Mouse (Mus musculus) ES-Bruce4 (cell line): ENCODE results near the gene Il12rb1. TPM values are rescaled to one million over a fixed set of nuclear protein-coding genes. Genes with fewer than 3 reads are reported as not detected.

Source experiments
- H3K27ac ChIP-seq: 2 replicates; pipeline ENCODE4 v1.5.1; 2012; ENCODE audit warnings: low read length, inconsistent platforms; ENCODE audit not compliant: insufficient read depth
- H3K27me3 ChIP-seq: 2 replicates; pipeline ENCODE4 v1.6.1; 2012; ENCODE audit warnings: mild to moderate bottlenecking, low read length, inconsistent platforms; ENCODE audit not compliant: control insufficient read depth, poor library complexity, insufficient read depth, severe bottlenecking
- H3K36me3 ChIP-seq: 2 replicates; pipeline ENCODE4 v1.6.1; 2012; ENCODE audit warnings: inconsistent platforms, mild to moderate bottlenecking, low read length, moderate library complexity; ENCODE audit not compliant: control insufficient read depth, poor library complexity, insufficient read depth, severe bottlenecking
- H3K4me1 ChIP-seq: one replicate; pipeline ENCODE4 v1.8.1; 2011; ENCODE audit warnings: low read length; ENCODE audit not compliant: control insufficient read depth, insufficient read depth
- H3K4me3 ChIP-seq: 2 replicates; pipeline ENCODE4 v1.5.1; 2011; ENCODE audit warnings: low read depth, mild to moderate bottlenecking, low read length
- H3K9ac ChIP-seq: 2 replicates; pipeline ENCODE4 v1.6.1; 2012; ENCODE audit warnings: low read depth, mild to moderate bottlenecking, inconsistent platforms; ENCODE audit not compliant: poor library complexity, severe bottlenecking
- H3K9me3 ChIP-seq: replicated peaks from 2 replicates; pipeline ENCODE4 v1.6.1; 2012; ENCODE audit warnings: mild to moderate bottlenecking, low read length, inconsistent platforms; ENCODE audit not compliant: control insufficient read depth, poor library complexity, insufficient read depth, severe bottlenecking
- CTCF ChIP-seq: IDR thresholded peaks from one replicate; pipeline ENCODE4 v1.8.1; 2011; ENCODE audit warnings: low read depth, low read length
- EP300 ChIP-seq: IDR thresholded peaks from 2 replicates; pipeline ENCODE4 v1.6.1; 2011; ENCODE audit warnings: low read depth, low read length; ENCODE audit not compliant: insufficient read depth
- POLR2A ChIP-seq: IDR thresholded peaks from one replicate; pipeline ENCODE4 v1.8.1; 2011; ENCODE audit warnings: low read length; ENCODE audit not compliant: insufficient read depth
- polyA plus RNA-seq: library from polyadenylated mRNA; stranded (reverse); fragments of >200 nt; gene quantifications from 2 replicates; pipeline ENCODE4 v1.2.4, GENCODE M21; 2011; ENCODE audit warnings: low read depth; ENCODE audit not compliant: missing spikeins, insufficient read depth, insufficient read length

Il12rb1 gene
- polyA plus RNA-seq, 1 experiment = 2.0 TPM

- H3K27me3 ChIP-seq = no peaks in the 10 kb centered on the region
- H3K27ac ChIP-seq = no peak within 1 kb of the TSS
Observed at GRCm38 (mm10) chr8:70804481-70805206, 3.6 kb upstream of the Il12rb1 start, which contains the start of gene Mast3. Gene Mast3, minus strand, starts transcription at chr8:70805054.

DNA sequence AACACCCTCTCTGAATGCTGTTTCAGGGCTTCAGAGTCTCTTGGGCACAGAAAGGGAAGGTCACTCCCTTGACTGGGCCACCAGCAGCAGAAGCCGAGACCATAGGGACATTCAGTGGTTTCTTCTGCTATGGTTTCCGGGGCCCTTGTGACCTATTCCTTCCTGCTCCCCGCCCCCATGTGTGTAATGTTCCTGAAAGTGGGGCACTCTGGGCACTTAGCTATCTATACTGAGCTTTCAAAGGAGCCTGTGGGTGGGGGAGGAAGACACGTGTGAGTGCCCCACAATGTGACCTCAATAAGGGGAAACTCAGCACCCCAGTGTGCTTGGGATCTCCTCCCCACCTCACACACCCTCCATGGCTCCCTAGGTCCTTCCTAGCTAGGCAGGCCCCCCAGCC is 1.7 kb upstream of the Il12rb1 start:
- H3K9me3 ChIP-seq = no peaks in the 10 kb centered on the region
- peaks cover 11% of the 10 kb centered on the region for H3K4me1 ChIP-seq
- H3K36me3 ChIP-seq = no peaks in the 10 kb centered on the region
- no peaks in the 10 kb centered on the region for H3K27me3 ChIP-seq
- no peak overlapping the region for H3K27ac ChIP-seq
- no peak overlapping the region for H3K9ac ChIP-seq
- H3K4me3 ChIP-seq = no peak overlapping the region
- no peak for TF ChIP-seq CTCF
- no peak for TF ChIP-seq EP300
- no peak for TF ChIP-seq POLR2A

More at GRCm38 (mm10) chr8:70804481-70805206, 3.6 kb upstream of the Il12rb1 start, which contains the start of gene Mast3:
- TF ChIP-seq CTCF = no peak
- no peak for TF ChIP-seq EP300
- TF ChIP-seq POLR2A = peak; percentile 53
- H3K36me3 ChIP-seq = no peaks in the 10 kb centered on the region
- no peaks in the 10 kb centered on the region for H3K9me3 ChIP-seq
- H3K4me3 ChIP-seq = peak within 1 kb of the TSS; percentile 89
- peak within 1 kb of the TSS; percentile 20 for H3K9ac ChIP-seq
- peaks cover 4% of the 10 kb centered on the region for H3K4me1 ChIP-seq

DNA sequence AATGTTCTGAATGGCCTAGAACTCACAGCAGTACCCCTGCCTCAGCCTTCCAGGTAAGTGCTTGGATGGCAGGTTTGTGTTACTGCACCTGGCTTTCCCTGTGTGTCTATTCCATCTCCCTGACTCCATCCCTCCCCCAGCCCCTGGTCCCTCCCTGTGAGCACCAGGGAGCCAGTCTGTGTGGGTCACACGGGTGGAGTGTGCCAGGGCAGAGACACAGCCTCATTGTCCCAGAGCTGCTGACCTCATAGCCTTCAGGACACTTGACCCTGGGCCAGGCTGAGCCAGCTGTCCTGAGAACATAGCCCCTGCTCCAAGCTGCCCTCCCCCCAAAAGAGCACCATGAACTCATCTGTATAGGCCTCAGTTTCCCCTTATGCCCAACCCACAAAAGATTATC is 945 bp upstream of the Il12rb1 start:
- peaks cover 9% of the 10 kb centered on the region for H3K4me1 ChIP-seq
- H3K27ac ChIP-seq = no peak overlapping the region
- H3K9ac ChIP-seq = no peak overlapping the region
- TF ChIP-seq POLR2A (no peak), EP300 (no peak), CTCF (no peak)
- no peaks in the 10 kb centered on the region for H3K9me3 ChIP-seq
- H3K27me3 ChIP-seq = no peaks in the 10 kb centered on the region
- no peaks in the 10 kb centered on the region for H3K36me3 ChIP-seq
- H3K4me3 ChIP-seq = no peak overlapping the region

DNA sequence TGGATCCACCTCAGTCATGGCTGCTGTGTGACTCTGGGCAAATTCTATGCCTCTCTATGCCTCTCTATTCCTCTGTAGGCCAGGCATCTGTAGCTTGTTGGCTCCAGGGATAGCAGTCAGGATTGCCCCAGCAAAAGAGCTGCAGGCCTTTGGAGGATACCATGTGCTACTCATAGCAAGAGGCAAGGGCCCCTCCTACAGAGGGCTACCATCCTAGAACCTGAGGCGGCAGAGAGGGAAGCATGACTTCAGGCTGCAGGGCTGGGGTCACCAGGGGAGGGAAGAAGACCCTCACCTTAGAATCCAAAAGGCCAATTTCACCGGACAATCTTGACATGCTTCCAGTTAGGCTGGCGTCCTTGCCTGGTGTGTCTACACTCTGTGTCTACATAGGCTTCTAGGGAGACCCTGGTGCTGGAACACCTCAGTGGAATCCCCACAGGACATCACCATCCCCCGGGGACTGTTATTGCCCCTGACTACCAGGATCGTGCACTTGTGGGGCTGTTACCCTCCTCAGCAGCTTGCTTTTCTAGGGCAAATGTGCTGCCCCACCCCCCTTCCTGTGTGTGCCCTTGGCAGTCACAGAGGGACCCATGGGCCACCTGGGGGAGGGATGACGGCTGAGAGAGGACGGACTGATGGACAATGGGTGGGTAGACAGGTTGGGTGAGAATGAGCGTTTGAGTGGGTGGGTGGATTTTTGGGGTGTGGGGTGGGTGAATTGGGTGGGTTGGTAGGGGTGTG is 879 bp downstream of the Il12rb1 start:
- Histone ChIP-seq H3K9me3 (no peaks in the 10 kb centered on the region), H3K27ac (no peak overlapping the region), H3K9ac (no peak overlapping the region), H3K27me3 (no peaks in the 10 kb centered on the region), H3K4me3 (no peak overlapping the region), H3K36me3 (no peaks in the 10 kb centered on the region), H3K4me1 (peaks cover 7% of the 10 kb centered on the region)
- no peak for TF ChIP-seq CTCF
- no peak for TF ChIP-seq POLR2A
- TF ChIP-seq EP300 = no peak

DNA sequence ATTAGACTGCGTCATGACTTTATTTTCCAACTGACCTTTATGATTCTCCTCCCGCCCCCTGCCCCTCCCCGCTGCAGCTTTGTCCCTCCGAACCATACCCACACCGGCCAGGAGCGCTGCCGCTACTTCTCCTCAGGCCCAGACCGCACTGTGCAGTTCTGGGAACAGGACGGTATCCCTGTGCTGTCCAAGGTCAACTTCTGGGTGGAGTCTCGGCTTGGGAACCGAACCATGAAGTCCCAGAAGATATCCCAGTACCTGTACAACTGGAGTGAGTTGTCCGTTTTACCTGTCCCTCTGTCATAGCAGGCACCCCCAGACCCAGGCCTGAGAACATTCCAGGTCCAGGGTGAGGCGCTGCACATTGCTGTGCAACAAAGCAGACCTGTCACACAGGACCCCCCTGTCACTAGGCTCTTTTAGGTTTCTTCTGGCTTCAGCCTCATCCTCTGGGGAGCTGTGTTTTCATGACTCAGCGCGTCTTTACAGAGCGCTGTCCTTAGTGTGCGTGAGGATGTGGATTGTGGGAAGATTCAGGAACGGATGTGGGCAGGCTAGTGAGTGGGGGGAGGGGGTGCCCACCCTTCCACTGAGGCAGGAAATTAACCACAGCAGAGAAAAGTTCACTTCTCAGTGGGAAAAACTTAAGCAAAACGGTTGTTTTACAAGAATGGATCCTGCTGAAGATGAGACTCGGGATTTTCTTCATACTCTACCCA is 2.9 kb downstream of the Il12rb1 start:
- no peak overlapping the region for H3K27ac ChIP-seq
- H3K4me1 ChIP-seq = peaks cover 7% of the 10 kb centered on the region
- H3K27me3 ChIP-seq = no peaks in the 10 kb centered on the region
- no peak overlapping the region for H3K4me3 ChIP-seq
- no peaks in the 10 kb centered on the region for H3K9me3 ChIP-seq
- no peak overlapping the region for H3K9ac ChIP-seq
- no peaks in the 10 kb centered on the region for H3K36me3 ChIP-seq
- no peak for TF ChIP-seq CTCF
- TF ChIP-seq POLR2A = no peak
- TF ChIP-seq EP300 = no peak
